Mouse (Mus musculus) MEL (cell line): ENCODE results near the gene Pdzd9. TPM values are rescaled to one million over a fixed set of nuclear protein-coding genes. Genes with fewer than 3 reads are reported as not detected.

Source experiments
- DNase-seq: peaks from one replicate; pipeline ENCODE4 v3.0.0; 2011; ENCODE audit warnings: low read depth, low spot score
- H3K27ac ChIP-seq: 2 replicates; pipeline ENCODE4 v1.5.1; 2012; ENCODE audit warnings: low read depth, mild to moderate bottlenecking, control low read depth, low read length, moderate library complexity; ENCODE audit not compliant: control insufficient read depth
- H3K27me3 ChIP-seq, 2 experiments: fragments of 150-350 bp in 1 of 2; sonication (generic) in 1 of 2; 2 replicates each; pipeline ENCODE4 v1.6.1; 2012; ENCODE audit warnings: low read length in 2 of 2, mild to moderate bottlenecking in 2 of 2, improper control_type of control experiment in 1 of 2, moderate library complexity in 1 of 2; ENCODE audit not compliant: insufficient read depth in 2 of 2, control insufficient read depth in 1 of 2
- H3K36me3 ChIP-seq, 2 experiments: 2 replicates each; pipeline ENCODE4 v1.6.1; 2012 to 2014; ENCODE audit warnings: low read length in 2 of 2, improper control_type of control experiment in 1 of 2, inconsistent platforms in 1 of 2, mild to moderate bottlenecking in 1 of 2; ENCODE audit not compliant: insufficient read depth in 2 of 2, control insufficient read depth in 1 of 2
- H3K4me1 ChIP-seq, 2 experiments: fragments of 150-350 bp in 1 of 2; sonication (generic) in 1 of 2; 2 replicates each; pipeline ENCODE4 v1.6.1; 2012; ENCODE audit warnings: low read length in 2 of 2, improper control_type of control experiment in 1 of 2, mild to moderate bottlenecking in 1 of 2; ENCODE audit not compliant: insufficient read depth in 2 of 2, control insufficient read depth in 1 of 2
- H3K4me3 ChIP-seq, 2 experiments: fragments of 150-350 bp in 1 of 2; sonication (generic) in 1 of 2; 2 replicates each; pipeline ENCODE4 v1.5.1; 2012; ENCODE audit warnings: low read depth in 2 of 2, low read length in 2 of 2, mild to moderate bottlenecking in 2 of 2, moderate library complexity in 2 of 2, control low read depth in 1 of 2, improper control_type of control experiment in 1 of 2; ENCODE audit not compliant: control insufficient read depth in 1 of 2, insufficient read depth in 1 of 2
- H3K79me2 ChIP-seq: 2 replicates; pipeline ENCODE4 v1.6.1; 2012; ENCODE audit warnings: mild to moderate bottlenecking, low read length, moderate library complexity; ENCODE audit not compliant: control insufficient read depth, poor library complexity, insufficient read depth
- H3K9ac ChIP-seq: 2 replicates; pipeline ENCODE4 v1.6.1; 2012; ENCODE audit warnings: low read depth, mild to moderate bottlenecking, control low read depth, low read length, moderate library complexity; ENCODE audit not compliant: control insufficient read depth, poor library complexity, severe bottlenecking
- H3K9me3 ChIP-seq: fragments of 150-350 bp; sonication (generic); replicated peaks from 2 replicates; pipeline ENCODE4 v1.6.1; 2012; ENCODE audit warnings: mild to moderate bottlenecking, low read length, improper control_type of control experiment, moderate library complexity; ENCODE audit not compliant: insufficient read depth
- BHLHE40 ChIP-seq: IDR thresholded peaks from 2 replicates; pipeline ENCODE4 v1.6.1; 2012; ENCODE audit warnings: low read depth, mild to moderate bottlenecking, inconsistent platforms, low read length, improper control_type of control experiment, borderline replicate concordance
- CHD1 ChIP-seq: IDR thresholded peaks from 2 replicates; pipeline ENCODE4 v1.6.1; 2012; ENCODE audit warnings: low read depth, mild to moderate bottlenecking, inconsistent platforms, low read length, improper control_type of control experiment
- CTCF ChIP-seq, 3 experiments: IDR thresholded peaks in 2 of 3; conservative IDR thresholded peaks in 1 of 3; 2 replicates each; pipeline ENCODE4 v1.5.1; 2011 to 2012; ENCODE audit warnings: low read length in 3 of 3, low read depth in 2 of 3, mild to moderate bottlenecking in 2 of 3, improper control_type of control experiment in 1 of 3, inconsistent platforms in 1 of 3, mixed read lengths in 1 of 3, moderate library complexity in 1 of 3; ENCODE audit not compliant: control insufficient read depth in 1 of 3, insufficient read depth in 1 of 3, poor library complexity in 1 of 3, severe bottlenecking in 1 of 3
- ELF1 ChIP-seq: IDR thresholded peaks from 2 replicates; pipeline ENCODE4 v1.6.1; 2014; ENCODE audit warnings: low read depth, mild to moderate bottlenecking, inconsistent platforms, low read length, improper control_type of control experiment, moderate library complexity
- EP300 ChIP-seq, 2 experiments: IDR thresholded peaks; 2 replicates each; pipeline ENCODE4 v1.6.1; 2011; ENCODE audit warnings: improper control_type of control experiment in 2 of 2, low read length in 2 of 2, low read depth in 1 of 2, mild to moderate bottlenecking in 1 of 2
- ETS1 ChIP-seq: IDR thresholded peaks from 2 replicates; pipeline ENCODE4 v1.6.1; 2012; ENCODE audit warnings: low read depth, mild to moderate bottlenecking, inconsistent platforms, low read length, improper control_type of control experiment, moderate library complexity
- GABPA ChIP-seq: IDR thresholded peaks from 2 replicates; pipeline ENCODE4 v1.6.1; 2012; ENCODE audit warnings: low read depth, mild to moderate bottlenecking, inconsistent platforms, low read length, improper control_type of control experiment, moderate library complexity
- GATA1 ChIP-seq: IDR thresholded peaks from 2 replicates; pipeline ENCODE4 v1.6.1; 2011; ENCODE audit warnings: low read depth, low read length, improper control_type of control experiment
- HCFC1 ChIP-seq: IDR thresholded peaks from 2 replicates; pipeline ENCODE4 v1.6.1; 2012; ENCODE audit warnings: low read depth, mild to moderate bottlenecking, inconsistent platforms, low read length, improper control_type of control experiment, moderate library complexity
- JUND ChIP-seq: IDR thresholded peaks from 2 replicates; pipeline ENCODE4 v1.6.1; 2011; ENCODE audit warnings: low read depth, mild to moderate bottlenecking, improper control_type of control experiment, low read length
- MEF2A ChIP-seq: IDR thresholded peaks from 2 replicates; pipeline ENCODE4 v1.6.1; 2014; ENCODE audit warnings: low read depth, mild to moderate bottlenecking, inconsistent platforms, low read length, improper control_type of control experiment; ENCODE audit not compliant: poor library complexity, insufficient replicate concordance, severe bottlenecking; ENCODE audit errors: extremely low read depth
- MXI1 ChIP-seq: IDR thresholded peaks from 2 replicates; pipeline ENCODE4 v1.6.1; 2011; ENCODE audit warnings: mild to moderate bottlenecking, low read depth, low read length, improper control_type of control experiment
- MYB ChIP-seq: IDR thresholded peaks from 2 replicates; pipeline ENCODE4 v1.6.1; 2011; ENCODE audit warnings: mild to moderate bottlenecking, low read depth, low read length, improper control_type of control experiment
- MYC ChIP-seq: IDR thresholded peaks from 2 replicates; pipeline ENCODE4 v1.6.1; 2011; ENCODE audit warnings: low read depth, mild to moderate bottlenecking, low read length, improper control_type of control experiment, moderate library complexity
- NRF1 ChIP-seq: IDR thresholded peaks from 2 replicates; pipeline ENCODE4 v1.6.1; 2014; ENCODE audit warnings: low read depth, mild to moderate bottlenecking, inconsistent platforms, low read length, improper control_type of control experiment, moderate library complexity; ENCODE audit not compliant: poor library complexity, insufficient read depth, severe bottlenecking
- POLR2A ChIP-seq, 2 experiments: IDR thresholded peaks; 2 replicates each; pipeline ENCODE4 v1.6.1; 2011 to 2012; ENCODE audit warnings: low read length in 2 of 2, mild to moderate bottlenecking in 2 of 2, control low read depth in 1 of 2, improper control_type of control experiment in 1 of 2, low read depth in 1 of 2, moderate library complexity in 1 of 2; ENCODE audit not compliant: control insufficient read depth in 1 of 2, insufficient read depth in 1 of 2, poor library complexity in 1 of 2
- POLR2AphosphoS2 ChIP-seq: IDR thresholded peaks from 2 replicates; pipeline ENCODE4 v1.6.1; 2011; ENCODE audit warnings: low read length, improper control_type of control experiment
- POLR2AphosphoS5 ChIP-seq: IDR thresholded peaks from 2 replicates; pipeline ENCODE4 v1.6.1; 2012; ENCODE audit warnings: low read depth, borderline replicate concordance, mild to moderate bottlenecking, inconsistent platforms, low read length, moderate library complexity, mixed read lengths
- RAD21 ChIP-seq: IDR thresholded peaks from 2 replicates; pipeline ENCODE4 v1.6.1; 2011; ENCODE audit warnings: mild to moderate bottlenecking, low read depth, low read length, improper control_type of control experiment
- RCOR1 ChIP-seq: IDR thresholded peaks from 2 replicates; pipeline ENCODE4 v1.6.1; 2012; ENCODE audit warnings: low read depth, mild to moderate bottlenecking, inconsistent platforms, low read length, improper control_type of control experiment
- SIN3A ChIP-seq: IDR thresholded peaks from 2 replicates; pipeline ENCODE4 v1.6.1; 2012; ENCODE audit warnings: low read length, improper control_type of control experiment, inconsistent platforms
- SMC3 ChIP-seq: IDR thresholded peaks from 2 replicates; pipeline ENCODE4 v1.6.1; 2011; ENCODE audit warnings: low read depth, low read length, improper control_type of control experiment
- TAL1 ChIP-seq: IDR thresholded peaks from 2 replicates; pipeline ENCODE4 v1.6.1; 2012; ENCODE audit warnings: mild to moderate bottlenecking, inconsistent platforms, low read length, moderate library complexity, mixed read lengths
- TBP ChIP-seq: IDR thresholded peaks from 2 replicates; pipeline ENCODE4 v1.8.0; 2011; ENCODE audit warnings: low read depth, low read length, improper control_type of control experiment
- TCF12 ChIP-seq: IDR thresholded peaks from 2 replicates; pipeline ENCODE4 v1.6.1; 2014; ENCODE audit warnings: low read depth, mild to moderate bottlenecking, inconsistent platforms, low read length, improper control_type of control experiment, moderate library complexity
- UBTF ChIP-seq: IDR thresholded peaks from 2 replicates; pipeline ENCODE4 v1.6.1; 2012; ENCODE audit warnings: low read depth, mild to moderate bottlenecking, inconsistent platforms, low read length, improper control_type of control experiment, moderate library complexity, borderline replicate concordance; ENCODE audit not compliant: insufficient read depth
- USF1 ChIP-seq: IDR thresholded peaks from 2 replicates; pipeline ENCODE4 v1.6.1; 2014; ENCODE audit warnings: low read depth, mild to moderate bottlenecking, inconsistent platforms, low read length, improper control_type of control experiment, moderate library complexity
- ZC3H11A ChIP-seq: IDR thresholded peaks from 2 replicates; pipeline ENCODE4 v1.6.1; 2012; ENCODE audit warnings: low read depth, mild to moderate bottlenecking, inconsistent platforms, low read length, improper control_type of control experiment
- ZKSCAN1 ChIP-seq: IDR thresholded peaks from 2 replicates; pipeline ENCODE4 v1.6.1; 2012; ENCODE audit warnings: low read depth, mild to moderate bottlenecking, inconsistent platforms, low read length, improper control_type of control experiment, moderate library complexity
- ZMIZ1 ChIP-seq: IDR thresholded peaks from 2 replicates; pipeline ENCODE4 v1.6.1; 2012; ENCODE audit warnings: low read depth, mild to moderate bottlenecking, inconsistent platforms, low read length, improper control_type of control experiment, moderate library complexity
- ZNF384 ChIP-seq: IDR thresholded peaks from 2 replicates; pipeline ENCODE4 v1.6.1; 2012; ENCODE audit warnings: low read depth, mild to moderate bottlenecking, inconsistent platforms, low read length, improper control_type of control experiment
- polyA plus RNA-seq, 2 experiments: library from polyadenylated mRNA; stranded (reverse) in 1 of 2; unstranded in 1 of 2; fragments of >175 nt in 1 of 2; fragments of >200 nt in 1 of 2; gene quantifications; 2 replicates each; pipeline versions ENCODE4 v1.2.1 to v1.2.4; 2012; ENCODE audit warnings: low replicate concordance in 2 of 2, low read depth in 1 of 2; ENCODE audit not compliant: insufficient read length in 2 of 2, insufficient read depth in 1 of 2, missing spikeins in 1 of 2
- total RNA-seq: library from RNA; depleted of rRNA; stranded (reverse); fragments of 300-350 nt; gene quantifications from 2 replicates; pipeline ENCODE4 v1.2.3, GENCODE M21; 2012

The Pdzd9 gene
- total and polyA plus RNA-seq, 3 experiments, result 0.31 to 0.92 TPM; not detected in 1

- no peak for DNase-seq
Measured at GRCm38 (mm10) chr7:120635362-120635781, 34.8 kb downstream of the Pdzd9 start.

GRCm38 (mm10) chr7:120634711-120635361 is 35.3 kb downstream of the Pdzd9 start, which contains the start of gene Uqcrc2:
Gene Uqcrc2 (plus strand): TSS chr7:120635176.
- peak; percentile 95 for DNase-seq
- Histone ChIP-seq H3K9ac (peak within 1 kb of the TSS; percentile 91), H3K79me2 (peaks cover 28% of the 10 kb centered on the region), H3K4me3 (peak within 1 kb of the TSS; percentile 89 to 94), H3K36me3 (peaks cover 8 to 16% of the 10 kb centered on the region in 2 experiments), H3K27me3 (no peaks in the 10 kb centered on the region; a peak in 1 of 4 replicates), H3K27ac (peak within 1 kb of the TSS; percentile 79), H3K9me3 (no peaks in the 10 kb centered on the region), H3K4me1 (peaks cover 0 to 2% of the 10 kb centered on the region in 2 experiments; a peak in 2 of 4 replicates)
- TF ChIP-seq BHLHE40 (no peak), ZKSCAN1 (no peak), GATA1 (no peak), SIN3A (peak; percentile 88; the same call in 1 of the 2 replicates), TBP (peak; percentile 79), GABPA (no peak; the same call in 1 of the 2 replicates), CTCF (IDR thresholded peaks at IDR 0.05 in 2 of 3, conservative IDR thresholded peaks at IDR 0.05 in 1 of 3; ENCODE audit: control insufficient read depth in 1 of 3, insufficient read depth in 1 of 3, low read depth in 2 of 3, low read length in 3 of 3, poor library complexity in 1 of 3, severe bottlenecking in 1 of 3) (peak in 1 of 3 experiments; percentile 34; a peak in 2 of 6 replicates), ZNF384 (no peak), EP300 (IDR thresholded peaks at IDR 0.05; ENCODE audit: low read depth in 1 of 2, low read length in 2 of 2) (no peak), USF1 (no peak), POLR2A (IDR thresholded peaks at IDR 0.05; ENCODE audit: control insufficient read depth in 1 of 2, insufficient read depth in 1 of 2, low read depth in 1 of 2, low read length in 2 of 2, poor library complexity in 1 of 2) (peak; percentile 60 to 94), CHD1 (no peak), POLR2AphosphoS2 (peak; percentile 87), MEF2A (no peak), JUND (no peak), MXI1 (peak; percentile 71), HCFC1 (peak; percentile 91), NRF1 (peak; percentile 39; the same call in 1 of the 2 replicates), SMC3 (no peak), RCOR1 (no peak), ETS1 (no peak), UBTF (no peak), ELF1 (peak; percentile 39; the same call in 1 of the 2 replicates), ZC3H11A (no peak), POLR2AphosphoS5 (no peak), MYB (no peak), RAD21 (no peak), ZMIZ1 (no peak), TCF12 (peak; percentile 72)

More at GRCm38 (mm10) chr7:120635362-120635781, 34.8 kb downstream of the Pdzd9 start:
- H3K4me1 ChIP-seq, result peaks cover 0 to 2% of the 10 kb centered on the region in 2 experiments; a peak in 2 of 4 replicates
- H3K36me3 ChIP-seq, result peaks cover 8 to 20% of the 10 kb centered on the region in 2 experiments
- no peaks in the 10 kb centered on the region for H3K27me3 ChIP-seq
- no peak for TF ChIP-seq TAL1
- TF ChIP-seq MYC, result 0 out of 2 replicates have a peak, but pooled peaks have one; percentile 4
- TF ChIP-seq, all 39 proteins: peak for 1
- Histone ChIP-seq H3K79me2 (peaks cover 28% of the 10 kb centered on the region), H3K9ac (peak overlapping the region; percentile 91), H3K4me3 (peak overlapping the region; percentile 89 to 94), H3K27ac (peak overlapping the region; percentile 75), H3K9me3 (no peaks in the 10 kb centered on the region)
